Mouse (Mus musculus) heart, postnatal 4 days (tissue): ENCODE measurements around the gene Tspear. TPM values are rescaled to one million over a fixed set of nuclear protein-coding genes. Genes with fewer than 3 reads are reported as not detected.

ENCODE experiments used
- microRNA-seq, 2 experiments: library from miRNA; unstranded; fragments of <30 nt; microRNA quantifications; one replicate each; pipeline ENCODE4 v1.2.0; 2021 to 2022
- total RNA-seq, 2 experiments: library from RNA; stranded (reverse); gene quantifications; 2 replicates each; pipeline ENCODE4 v1.2.3; 2021

Gene Tspear
- total RNA-seq, 2 experiments from 2014 or later, result not detected

Small RNA genes lying within 50 kb of the gene (microRNA-seq; reads per million reads assigned to microRNA genes)
- 51.7 to 61.2 reads per million in 2 experiments for gene Mir1930

Other genes starting within 250 kb of the Tspear start
- 10 to 100 TPM; 12.6 to 13.2 TPM for gene Fam207a, start 170.8 kb upstream of the Tspear start, total RNA-seq
- gene Itgb2, start 156.3 kb upstream of the Tspear start, total RNA-seq, result 1 to 10 TPM; 2.0 to 2.5 TPM
- 100 to 1,000 TPM; 113 to 119 TPM for gene Pttg1ip, start 104.8 kb upstream of the Tspear start, total RNA-seq
- gene Sumo3, start 80.5 kb upstream of the Tspear start, total RNA-seq, result 10 to 100 TPM; 90.9 to 97.9 TPM
- 10 to 100 TPM; 15.9 to 20.8 TPM for gene Gm49325, start 80.4 kb upstream of the Tspear start, total RNA-seq
- gene Ube2g2, start 64.3 kb upstream of the Tspear start, total RNA-seq, result 10 to 100 TPM; 56.1 to 63.8 TPM
- gene Gm19402, start 4.2 kb downstream of the Tspear start, total RNA-seq, result not detected
- gene Gm9508, start 10.7 kb downstream of the Tspear start, total RNA-seq, result not detected
- gene Gm10272, start 20.1 kb downstream of the Tspear start, total RNA-seq, result not detected
- gene Gm10024, start 24.9 kb downstream of the Tspear start, total RNA-seq, result not detected
- not detected for gene Gm10142, start 29.2 kb downstream of the Tspear start, total RNA-seq
- not detected for gene Krtap12-1, start 34.0 kb downstream of the Tspear start, total RNA-seq
- gene Gm10100, start 39.9 kb downstream of the Tspear start, total RNA-seq, result not detected
- gene Gm18596, start 56.1 kb downstream of the Tspear start, total RNA-seq, result not detected
- not detected for gene Gm9736, start 64.8 kb downstream of the Tspear start, total RNA-seq
- gene Gm3233, start 73.1 kb downstream of the Tspear start, total RNA-seq, result not detected
- gene Gm3238, start 84.8 kb downstream of the Tspear start, total RNA-seq, result not detected
- gene Gm7138, start 90.4 kb downstream of the Tspear start, total RNA-seq, result not detected
- not detected for gene Gm3250, start 96.0 kb downstream of the Tspear start, total RNA-seq
- gene Gm7137, start 101.6 kb downstream of the Tspear start, total RNA-seq, result not detected
- not detected for gene Gm9639, start 108.5 kb downstream of the Tspear start, total RNA-seq
- gene Gm19668, start 112.6 kb downstream of the Tspear start, total RNA-seq, result not detected
- gene Gm9507, start 125.3 kb downstream of the Tspear start, total RNA-seq, result not detected
- gene Gm2696, start 128.1 kb downstream of the Tspear start, total RNA-seq, result not detected
- gene Krtap10-4, start 140.5 kb downstream of the Tspear start, total RNA-seq, result not detected
- not detected for gene Krtap10-10, start 149.4 kb downstream of the Tspear start, total RNA-seq
- not detected for gene Gm36176, start 160.2 kb downstream of the Tspear start, total RNA-seq
- not detected for gene Gm10318, start 166.3 kb downstream of the Tspear start, total RNA-seq
- not detected for gene Gm3285, start 175.4 kb downstream of the Tspear start, total RNA-seq
- gene Lrrc3, start 216.0 kb downstream of the Tspear start, total RNA-seq, result 1 to 10 TPM; 1.6 to 1.8 TPM